Comparison of ENCODE assay signal across 28 mouse cellular contexts in the genomic region with DNA sequence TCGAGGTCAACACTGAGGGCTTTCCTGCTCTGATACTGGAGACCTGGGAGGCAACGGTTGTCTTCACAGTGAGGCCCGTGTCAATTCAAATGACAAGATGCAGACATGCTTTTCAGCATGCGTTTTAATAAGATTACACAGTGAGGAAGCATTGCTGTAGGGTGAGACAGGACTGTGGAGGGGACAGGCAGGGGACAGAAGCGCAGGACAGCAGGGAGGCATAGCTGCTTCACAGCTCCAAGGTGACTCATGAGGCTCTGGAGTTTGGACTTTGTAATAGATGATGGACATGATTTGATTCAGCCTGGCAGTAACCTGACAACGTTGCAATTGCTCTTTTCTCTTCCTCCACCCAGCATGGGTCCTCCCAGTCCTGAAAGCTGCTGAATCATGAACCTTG.
DNase-seq lines count a peak whose midpoint lies in the region; ATAC-seq lines count a peak whose summit lies in the region.
"Had no signal": no experiment of that assay in that cellular context is flagged by ENCODE, and none has a peak within 500 bp of the region (broad histone marks: within the 10 kb centered on the region; RNA-seq: fewer than 3 reads in every experiment).

No protein-coding gene starts in this region.

- ATAC-seq in midbrain, embryonic 15.5 days (replicated peaks): no peak
- ATAC-seq: activated CD4-positive, CD25-positive, alpha-beta regulatory T cell, adult 4 months; CD4-positive, CD25-positive, alpha-beta regulatory T cell, adult 4 months; forebrain, embryonic 15.5 days; intestine, postnatal 0 days had no signal

- no peaks in the 10 kb centered on the region for H3K9me3 ChIP-seq in midbrain, embryonic 10.5 days (replicated peaks)
- no peaks in the 10 kb centered on the region for H3K9me3 ChIP-seq in midbrain, embryonic 15.5 days
- H3K9me3 ChIP-seq: embryonic facial prominence, embryonic 13.5 days; forebrain, embryonic 10.5 days; forebrain, embryonic 15.5 days; liver, embryonic 15.5 days; neural tube, embryonic 13.5 days had no signal

- H3K4me3 ChIP-seq in midbrain, embryonic 10.5 days: no peak overlapping the region
- no peak overlapping the region for H3K4me3 ChIP-seq in midbrain, embryonic 15.5 days
- H3K4me3 ChIP-seq: embryonic facial prominence, embryonic 13.5 days; forebrain, embryonic 10.5 days; forebrain, embryonic 15.5 days; liver, embryonic 15.5 days; myocyte; neural tube, embryonic 13.5 days had no signal

- H3K4me2 ChIP-seq in midbrain, embryonic 15.5 days: no peak overlapping the region
- H3K4me2 ChIP-seq: embryonic facial prominence, embryonic 13.5 days; forebrain, embryonic 15.5 days; hindbrain, embryonic 14.5 days; liver, embryonic 15.5 days; lung, embryonic 14.5 days; neural tube, embryonic 13.5 days had no signal

- H3K4me1 ChIP-seq in midbrain, embryonic 10.5 days: peaks cover 25% of the 10 kb centered on the region
- H3K4me1 ChIP-seq in midbrain, embryonic 15.5 days: peaks cover 13% of the 10 kb centered on the region
- H3K4me1 ChIP-seq: liver, embryonic 15.5 days had no signal

- WGBS in midbrain, embryonic 10.5 days: 64% methylated on average over 6 of the region's 6 CpGs
- WGBS in midbrain, embryonic 15.5 days: 36% methylated on average over 6 of the region's 6 CpGs

- no peaks in the 10 kb centered on the region for H3K36me3 ChIP-seq in midbrain, embryonic 10.5 days
- H3K36me3 ChIP-seq in midbrain, embryonic 15.5 days (replicated peaks): no peaks in the 10 kb centered on the region
- H3K36me3 ChIP-seq: embryonic facial prominence, embryonic 13.5 days; forebrain, embryonic 10.5 days; forebrain, embryonic 15.5 days; liver, embryonic 15.5 days; neural tube, embryonic 13.5 days had no signal

- H3K27me3 ChIP-seq in midbrain, embryonic 10.5 days (ENCODE audit: low read depth, poor library complexity, severe bottlenecking): peaks cover 20% of the 10 kb centered on the region; the same call in 1 of the 2 replicates
- peaks cover 3% of the 10 kb centered on the region; the same call in 1 of the 2 replicates for H3K27me3 ChIP-seq in midbrain, embryonic 15.5 days (replicated peaks)
- H3K27me3 ChIP-seq: forebrain, embryonic 15.5 days; liver, embryonic 15.5 days; neural tube, embryonic 13.5 days had no signal

- no peak overlapping the region for H3K9ac ChIP-seq in midbrain, embryonic 15.5 days
- H3K9ac ChIP-seq: embryonic facial prominence, embryonic 13.5 days; forebrain, embryonic 15.5 days; hindbrain, embryonic 14.5 days; liver, embryonic 15.5 days; lung, embryonic 14.5 days; neural tube, embryonic 13.5 days had no signal

- H3K27ac ChIP-seq in midbrain, embryonic 10.5 days (replicated peaks): no peak overlapping the region
- H3K27ac ChIP-seq in midbrain, embryonic 15.5 days: no peak overlapping the region
- H3K27ac ChIP-seq: embryonic facial prominence, embryonic 13.5 days; forebrain, embryonic 10.5 days; forebrain, embryonic 15.5 days; hindbrain, embryonic 14.5 days; liver, embryonic 15.5 days; neural tube, embryonic 13.5 days had no signal

- peak; percentile 49 for DNase-seq in heart, adult 11 months
- DNase-seq in heart, adult 8-10 months (ENCODE audit: low spot score): no peak
- DNase-seq in midbrain, embryonic 10.5 days (ENCODE audit: low spot score): peak; percentile 23
- peak; percentile 59 for DNase-seq in Muller cell, postnatal 12 days (ENCODE audit: inconsistent ontology term)
- peak; percentile 31 for DNase-seq in adrenal gland, postnatal 14 days
- no peak for DNase-seq in natural killer cell, adult 2 months (ENCODE audit: low spot score in 2 of 2)
- DNase-seq: cerebellum, adult 11 months; cerebellum, adult 9-10 months; cerebellum, postnatal 36 days; gastrocnemius, postnatal 25 days; heart, adult 18-20 months; kidney, adult 9 months; kidney, postnatal 14 days; liver; lung, embryonic 14.5 days; lung, postnatal 14 days; thymus, postnatal 4 days had no signal

Comparison
In these comparisons a context has a peak if more than half of its experiments do, and no peak if none do; other contexts are left out.
1. DNase-seq: peak in heart, adult 11 months (single experiment), midbrain, embryonic 10.5 days (single experiment), Muller cell, postnatal 12 days (single experiment) and adrenal gland, postnatal 14 days (single experiment); none in heart, adult 8-10 months (single experiment) and natural killer cell, adult 2 months (0 of 2).